Mouse (Mus musculus) midbrain, postnatal 0 days (tissue): ENCODE data around the gene 1700022I11Rik. TPM values are rescaled to one million over a fixed set of nuclear protein-coding genes. Genes with fewer than 3 reads are reported as not detected.
"Not testable (repeated sequence)": the region's sequence is repeated elsewhere in the genome, so short reads cannot be mapped to it uniquely, and the experiment has no call there.

Experiments
- ATAC-seq: fragments of 200-750 bp; cut with Nextera tagmentation; 2 replicates; pipeline ENCODE4 v1.8.0; 2017; ENCODE audit warnings: moderate number of reproducible peaks, mild to moderate bottlenecking, moderate TSS enrichment, moderate library complexity; ENCODE audit not compliant: low FRiP score
- DNase-seq: peaks from one replicate; pipeline ENCODE4 v3.0.0-alpha.2; 2015; ENCODE audit warnings: low spot score
- H3K27ac ChIP-seq: fragments of 300-500 bp; sonication (generic); 2 replicates; pipeline ENCODE4 v1.5.1; 2014; ENCODE audit warnings: low read depth, mild to moderate bottlenecking, low read length, mixed read lengths
- H3K27me3 ChIP-seq: fragments of 300-500 bp; sonication (generic); 2 replicates; pipeline ENCODE4 v1.6.1; 2014; ENCODE audit warnings: low read length, control low read depth, mixed read lengths; ENCODE audit not compliant: insufficient read depth
- H3K36me3 ChIP-seq: fragments of 300-500 bp; sonication (generic); 2 replicates; pipeline ENCODE4 v1.6.1; 2014; ENCODE audit warnings: low read length, control low read depth, mixed read lengths; ENCODE audit not compliant: insufficient read depth
- H3K4me1 ChIP-seq: fragments of 300-500 bp; sonication (generic); 2 replicates; pipeline ENCODE4 v1.6.1; 2014; ENCODE audit warnings: mild to moderate bottlenecking, control low read depth, antibody characterized with exemption, low read length, mixed read lengths; ENCODE audit not compliant: insufficient read depth
- H3K4me2 ChIP-seq: fragments of 300-500 bp; sonication (generic); 2 replicates; pipeline ENCODE4 v1.6.1; 2014; ENCODE audit warnings: low read depth, mild to moderate bottlenecking, low read length, mixed read lengths; ENCODE audit not compliant: poor library complexity, severe bottlenecking
- H3K4me3 ChIP-seq: fragments of 300-500 bp; sonication (generic); 2 replicates; pipeline ENCODE4 v1.5.1; 2014; ENCODE audit warnings: low read depth, mild to moderate bottlenecking, low read length, moderate library complexity
- H3K9ac ChIP-seq: fragments of 300-500 bp; sonication (generic); replicated peaks from 2 replicates; pipeline ENCODE4 v1.6.1; 2014; ENCODE audit warnings: mild to moderate bottlenecking, low read length, moderate library complexity, mixed read lengths; ENCODE audit not compliant: poor library complexity, severe bottlenecking
- H3K9me3 ChIP-seq: fragments of 300-500 bp; sonication (generic); 2 replicates; pipeline ENCODE4 v1.6.1; 2016; ENCODE audit warnings: low read length, control low read depth
- CTCF ChIP-seq: IDR thresholded peaks from 2 replicates; pipeline ENCODE4 v1.5.1; 2016; ENCODE audit warnings: antibody characterized with exemption, mild to moderate bottlenecking
- WGBS: fragments of 180-500 bp; shearing (Covaris S2); extraction: QIAGEN DNeasy Blood & Tissue Kit; methylation state at CpG from one replicate; pipeline ENCODE4 v1.1.7; 2014; 5-methylcytosine and 5-hydroxymethylcytosine counted together
- polyA plus RNA-seq: library from polyadenylated mRNA; unstranded; fragments of >200 nt; fragmentation: Nextera tagmentation; extraction: Ambion mirVana; gene quantifications from 2 replicates; pipeline ENCODE4 v1.2.1, GENCODE M21; 2015
- total RNA-seq: library from RNA; depleted of rRNA; stranded (reverse); fragments of >200 nt; gene quantifications from 2 replicates; pipeline ENCODE4 v1.2.3, GENCODE M21; 2014

1700022I11Rik gene
- total and polyA plus RNA-seq, 2 experiments from 2014 or later = 0.19 TPM; not detected in 1

- H3K9ac ChIP-seq = no peak overlapping the region
- H3K4me1 ChIP-seq = no peaks in the 10 kb centered on the region
- no peak for TF ChIP-seq CTCF
- H3K27me3 ChIP-seq = no peaks in the 10 kb centered on the region
- no peak for ATAC-seq
- H3K9me3 ChIP-seq = no peaks in the 10 kb centered on the region
- no peak overlapping the region for H3K4me2 ChIP-seq
- no peak for DNase-seq
- H3K36me3 ChIP-seq = 0 out of 2 replicates have a peak, but pooled peaks cover 4% of the 10 kb centered on the region
- no peak overlapping the region for H3K4me3 ChIP-seq
- H3K27ac ChIP-seq = no peak overlapping the region
- WGBS = 82% methylated on average over 5 of the region's 5 CpGs
Measured at GRCm38 (mm10) chr4:42973868-42974267, 4.5 kb downstream of the 1700022I11Rik start.

- WGBS = 89% methylated on average over 4 of the region's 4 CpGs
- TF ChIP-seq CTCF = peak; percentile 48
- Histone ChIP-seq H3K4me1 (no peaks in the 10 kb centered on the region), H3K27me3 (no peaks in the 10 kb centered on the region), H3K27ac (no peak overlapping the region), H3K9ac (no peak overlapping the region), H3K4me2 (no peak overlapping the region), H3K9me3 (no peaks in the 10 kb centered on the region), H3K36me3 (peaks cover 23% of the 10 kb centered on the region), H3K4me3 (no peak overlapping the region)
- DNase-seq = no peak
- no peak for ATAC-seq
Measured at GRCm38 (mm10) chr4:42978062-42978461, 8.7 kb downstream of the 1700022I11Rik start.

GRCm38 (mm10) chr4:42980467-42980866 lies 11.1 kb downstream of the 1700022I11Rik start:
- H3K9ac ChIP-seq, H3K4me2 ChIP-seq, H3K27me3 ChIP-seq, DNase-seq, H3K9me3 ChIP-seq, H3K4me1 ChIP-seq, ATAC-seq, H3K27ac ChIP-seq, H3K4me3 ChIP-seq: not testable (repeated sequence)
- peaks cover 38% of the 10 kb centered on the region for H3K36me3 ChIP-seq
- WGBS = 96% methylated on average over 7 of the region's 8 CpGs

- no peak overlapping the region for H3K27ac ChIP-seq
- peaks cover 64% of the 10 kb centered on the region for H3K36me3 ChIP-seq
- no peaks in the 10 kb centered on the region for H3K27me3 ChIP-seq
- H3K4me3 ChIP-seq = no peak overlapping the region
- no peak overlapping the region for H3K4me2 ChIP-seq
- DNase-seq (no peak), ATAC-seq (no peak)
- no peaks in the 10 kb centered on the region for H3K9me3 ChIP-seq
- no peak overlapping the region for H3K9ac ChIP-seq
- TF ChIP-seq CTCF = peak; percentile 51
- no peaks in the 10 kb centered on the region for H3K4me1 ChIP-seq
- WGBS = 91% methylated on average over 1 of the region's 1 CpGs
Measured at GRCm38 (mm10) chr4:42988296-42988695, 18.9 kb downstream of the 1700022I11Rik start.

- Histone ChIP-seq H3K9ac (peak overlapping the region; percentile 36; the same call in 1 of the 2 replicates), H3K27me3 (no peaks in the 10 kb centered on the region), H3K27ac (no peak overlapping the region), H3K36me3 (peaks cover 15% of the 10 kb centered on the region; the same call in 1 of the 2 replicates), H3K9me3 (no peaks in the 10 kb centered on the region), H3K4me2 (peak overlapping the region; percentile 82), H3K4me1 (peaks cover 11% of the 10 kb centered on the region; the same call in 1 of the 2 replicates), H3K4me3 (peak overlapping the region; percentile 97; the same call in 1 of the 2 replicates)
- 43% methylated on average over 2 of the region's 2 CpGs for whole genome bisulfite sequencing
- TF ChIP-seq CTCF = no peak
- no peak for DNase-seq
- ATAC-seq = no peak
Measured at GRCm38 (mm10) chr4:42998022-42998421, 28.6 kb downstream of the 1700022I11Rik start.

GRCm38 (mm10) chr4:42999451-43000140 lies 30.2 kb downstream of the 1700022I11Rik start:
- peak overlapping the region; percentile 98 for H3K9ac ChIP-seq

GRCm38 (mm10) chr4:43000141-43000986 lies 31.0 kb downstream of the 1700022I11Rik start, which contains the start of gene Vcp:
Gene Vcp (minus strand): TSS chr4:43000507.
- under 1% methylated on average over 50 of the region's 56 CpGs for WGBS
- Histone ChIP-seq H3K4me3 (peak within 1 kb of the TSS; percentile 97), H3K4me2 (peak within 1 kb of the TSS; percentile 82), H3K27ac (peak within 1 kb of the TSS; percentile 99), H3K9ac (peak within 1 kb of the TSS; percentile 98), H3K4me1 (peaks cover 11% of the 10 kb centered on the region; the same call in 1 of the 2 replicates)
- not testable (repeated sequence) for H3K9me3 ChIP-seq, H3K36me3 ChIP-seq, H3K27me3 ChIP-seq
- DNase-seq (peak; percentile 100), ATAC-seq (peak; percentile 98)

More at GRCm38 (mm10) chr4:42999451-43000140, 30.2 kb downstream of the 1700022I11Rik start:
- Histone ChIP-seq H3K9me3 (no peaks in the 10 kb centered on the region), H3K27me3 (no peaks in the 10 kb centered on the region), H3K27ac (peak overlapping the region; percentile 99), H3K4me1 (peaks cover 11% of the 10 kb centered on the region; the same call in 1 of the 2 replicates), H3K4me2 (peak overlapping the region; percentile 82), H3K4me3 (peak overlapping the region; percentile 97), H3K36me3 (peaks cover 7% of the 10 kb centered on the region; the same call in 1 of the 2 replicates)
- DNase-seq (peak; percentile 71), ATAC-seq (peak; percentile 70)
- WGBS = under 1% methylated on average over 45 of the region's 51 CpGs
- peak; percentile 44 for TF ChIP-seq CTCF
